Mouse (Mus musculus) adrenal gland, adult (tissue): Measurements from ENCODE around the gene Slc38a3.

Experiments used
- DNase-seq, 2 experiments: peaks; one replicate each; pipeline ENCODE4 v3.0.0; 2022 to 2023; ENCODE audit warnings: low spot score in 1 of 2; ENCODE audit not compliant: inconsistent age in 2 of 2

The Slc38a3 gene

DNA sequence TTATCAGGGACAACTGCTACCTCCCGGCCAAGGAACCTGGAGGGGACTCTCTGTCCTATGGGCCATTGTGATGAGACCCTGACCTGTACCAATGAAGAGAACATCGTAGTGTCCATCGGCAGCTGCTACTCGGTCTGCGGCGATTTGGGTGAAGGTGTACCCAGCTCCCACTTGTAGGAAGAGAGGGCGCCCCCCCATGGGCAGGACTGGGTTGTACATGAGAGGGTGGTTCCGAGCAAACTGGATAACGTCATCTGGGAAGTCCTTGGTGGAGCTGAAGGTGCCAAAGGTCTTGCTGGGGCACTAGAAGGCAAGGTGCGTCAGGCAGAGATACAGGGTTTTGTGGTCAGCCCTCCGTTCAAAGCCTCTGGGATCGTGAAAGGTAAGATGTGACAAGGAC is 68.6 kb downstream of the Slc38a3 start:
- no peak for DNase-seq
